Mouse (Mus musculus) midbrain, embryonic 16.5 days (tissue): ENCODE measurements around the gene Trim66. TPM values are rescaled to one million over a fixed set of nuclear protein-coding genes. Genes with fewer than 3 reads are reported as not detected.

Source experiments
- ATAC-seq: fragments of 200-750 bp; cut with Nextera tagmentation; 2 replicates; pipeline ENCODE4 v1.8.0; 2017; ENCODE audit warnings: moderate TSS enrichment
- H3K27ac ChIP-seq: fragments of 300-500 bp; sonication (generic); 2 replicates; pipeline ENCODE4 v1.5.1; 2014; ENCODE audit warnings: mild to moderate bottlenecking, low read length, mixed read lengths
- H3K27me3 ChIP-seq: fragments of 300-500 bp; sonication (generic); 2 replicates; pipeline ENCODE4 v1.6.1; 2014; ENCODE audit warnings: low read depth, low read length, mixed read lengths; ENCODE audit not compliant: control insufficient read depth, insufficient read depth
- H3K36me3 ChIP-seq: fragments of 300-500 bp; sonication (generic); 2 replicates; pipeline ENCODE4 v1.6.1; 2014; ENCODE audit warnings: mild to moderate bottlenecking, low read length, moderate library complexity, mixed read lengths; ENCODE audit not compliant: control insufficient read depth, insufficient read depth
- H3K4me1 ChIP-seq: fragments of 300-500 bp; sonication (generic); 2 replicates; pipeline ENCODE4 v1.6.1; 2014; ENCODE audit warnings: mild to moderate bottlenecking, low read length, mixed read lengths; ENCODE audit not compliant: control insufficient read depth, insufficient read depth
- H3K4me2 ChIP-seq: fragments of 300-500 bp; sonication (generic); 2 replicates; pipeline ENCODE4 v1.6.1; 2014; ENCODE audit warnings: mild to moderate bottlenecking, low read length, mixed read lengths
- H3K4me3 ChIP-seq: fragments of 300-500 bp; sonication (generic); 2 replicates; pipeline ENCODE4 v1.5.1; 2014; ENCODE audit warnings: low read depth, mild to moderate bottlenecking, low read length, moderate library complexity, mixed read lengths
- H3K9ac ChIP-seq: fragments of 300-500 bp; sonication (generic); 2 replicates; pipeline ENCODE4 v1.6.1; 2014; ENCODE audit warnings: low read depth, low read length, mixed read lengths
- H3K9me3 ChIP-seq: fragments of 300-500 bp; sonication (generic); replicated peaks from 2 replicates; pipeline ENCODE4 v1.6.1; 2014; ENCODE audit warnings: mild to moderate bottlenecking, low read length, mixed read lengths; ENCODE audit not compliant: control insufficient read depth, poor library complexity, severe bottlenecking
- WGBS: fragments of 180-500 bp; shearing (Covaris S2); extraction: QIAGEN DNeasy Blood & Tissue Kit; methylation state at CpG from one replicate; pipeline ENCODE4 v1.1.7; 2014; 5-methylcytosine and 5-hydroxymethylcytosine counted together
- polyA plus RNA-seq: library from polyadenylated mRNA; unstranded; fragments of >200 nt; fragmentation: Nextera tagmentation; extraction: Ambion mirVana; gene quantifications from 2 replicates; pipeline ENCODE4 v1.2.1, GENCODE M21; 2015

The Trim66 gene
- polyA plus RNA-seq, 1 experiment from 2014 or later = 1.7 TPM

GRCm38 (mm10) chr7:109511838-109512237, 3.9 kb upstream of the Trim66 start:
- Histone ChIP-seq H3K4me1 (peaks cover 10% of the 10 kb centered on the region), H3K27me3 (no peaks in the 10 kb centered on the region), H3K4me2 (no peak overlapping the region), H3K9ac (no peak overlapping the region), H3K36me3 (no peaks in the 10 kb centered on the region), H3K4me3 (no peak overlapping the region), H3K27ac (no peak overlapping the region), H3K9me3 (no peaks in the 10 kb centered on the region)
- ATAC-seq = no peak
- 98% methylated on average over 3 of the region's 3 CpGs for WGBS

- ATAC-seq = no peak
- Histone ChIP-seq H3K9ac (no peak overlapping the region), H3K9me3 (no peaks in the 10 kb centered on the region), H3K27me3 (no peaks in the 10 kb centered on the region), H3K27ac (no peak overlapping the region), H3K36me3 (no peaks in the 10 kb centered on the region), H3K4me1 (peaks cover 13% of the 10 kb centered on the region), H3K4me3 (no peak overlapping the region), H3K4me2 (no peak overlapping the region)
- WGBS = 62% methylated on average over 2 of the region's 2 CpGs
Observed at GRCm38 (mm10) chr7:109510799-109511198, 2.9 kb upstream of the Trim66 start.

- peaks cover 13% of the 10 kb centered on the region for H3K4me1 ChIP-seq
- 32% methylated on average over 9 of the region's 9 CpGs for WGBS
- H3K9ac ChIP-seq = no peak overlapping the region; the same call in 1 of the 2 replicates
- H3K27ac ChIP-seq = peak overlapping the region; percentile 40
- no peaks in the 10 kb centered on the region for H3K9me3 ChIP-seq
- ATAC-seq = peak; percentile 52
- H3K4me3 ChIP-seq = no peak overlapping the region
- H3K4me2 ChIP-seq = peak overlapping the region; percentile 34
- no peaks in the 10 kb centered on the region for H3K36me3 ChIP-seq
- no peaks in the 10 kb centered on the region for H3K27me3 ChIP-seq
Observed at GRCm38 (mm10) chr7:109507572-109507971, 362 bp downstream of the Trim66 start.

GRCm38 (mm10) chr7:109507119-109507518, 815 bp downstream of the Trim66 start:
- ATAC-seq = peak; percentile 87
- Histone ChIP-seq H3K27ac (peak overlapping the region; percentile 40), H3K36me3 (no peaks in the 10 kb centered on the region), H3K9ac (peak overlapping the region; percentile 38; the same call in 1 of the 2 replicates), H3K4me3 (no peak overlapping the region), H3K4me1 (peaks cover 13% of the 10 kb centered on the region), H3K4me2 (peak overlapping the region; percentile 34), H3K9me3 (no peaks in the 10 kb centered on the region), H3K27me3 (no peaks in the 10 kb centered on the region)
- WGBS = 2% methylated on average over 8 of the region's 8 CpGs

GRCm38 (mm10) chr7:109497507-109497906, 10.4 kb downstream of the Trim66 start:
- Histone ChIP-seq H3K27ac (no peak overlapping the region), H3K9ac (no peak overlapping the region), H3K36me3 (no peaks in the 10 kb centered on the region), H3K4me1 (peaks cover 21% of the 10 kb centered on the region), H3K4me3 (no peak overlapping the region), H3K27me3 (no peaks in the 10 kb centered on the region), H3K4me2 (no peak overlapping the region), H3K9me3 (no peaks in the 10 kb centered on the region)
- 49% methylated on average over 4 of the region's 4 CpGs for WGBS
- no peak for ATAC-seq

- peaks cover 23% of the 10 kb centered on the region for H3K4me1 ChIP-seq
- H3K4me2 ChIP-seq = peak overlapping the region; percentile 65
- H3K27ac ChIP-seq = peak overlapping the region; percentile 81
- peak; percentile 87 for ATAC-seq
- H3K9me3 ChIP-seq = no peaks in the 10 kb centered on the region
- H3K9ac ChIP-seq = peak overlapping the region; percentile 70
- peak overlapping the region; percentile 46 for H3K4me3 ChIP-seq
- WGBS = 6% methylated on average over 21 of the region's 21 CpGs
- H3K36me3 ChIP-seq = no peaks in the 10 kb centered on the region
- H3K27me3 ChIP-seq = no peaks in the 10 kb centered on the region; the same call in 1 of the 2 replicates
Observed at GRCm38 (mm10) chr7:109493319-109494316, 14.3 kb downstream of the Trim66 start.

- ATAC-seq = peak; percentile 68
- WGBS = 58% methylated on average over 18 of the region's 18 CpGs
- peak overlapping the region; percentile 46 for H3K4me3 ChIP-seq
Observed at GRCm38 (mm10) chr7:109492616-109493318, 15.2 kb downstream of the Trim66 start.

GRCm38 (mm10) chr7:109484221-109484620, 23.7 kb downstream of the Trim66 start:
- Histone ChIP-seq H3K4me3 (no peak overlapping the region), H3K9me3 (no peaks in the 10 kb centered on the region), H3K36me3 (no peaks in the 10 kb centered on the region), H3K4me1 (no peaks in the 10 kb centered on the region), H3K27me3 (no peaks in the 10 kb centered on the region), H3K4me2 (no peak overlapping the region), H3K27ac (no peak overlapping the region), H3K9ac (no peak overlapping the region)
- 63% methylated on average over 5 of the region's 5 CpGs for WGBS
- no peak for ATAC-seq

More at GRCm38 (mm10) chr7:109492616-109493318, 15.2 kb downstream of the Trim66 start:
- Histone ChIP-seq H3K36me3 (no peaks in the 10 kb centered on the region), H3K9me3 (no peaks in the 10 kb centered on the region), H3K4me1 (peaks cover 23% of the 10 kb centered on the region), H3K27ac (peak overlapping the region; percentile 81), H3K9ac (peak overlapping the region; percentile 70), H3K27me3 (no peaks in the 10 kb centered on the region; the same call in 1 of the 2 replicates), H3K4me2 (peak overlapping the region; percentile 65)
